Comparison of ENCODE assay signal across 9 mouse cellular contexts in genomic region chr6:80019861-80020230, GRCm38 (mm10). TPM values are rescaled to one million over a fixed set of nuclear protein-coding genes. Genes with fewer than 3 reads are reported as not detected.
DNase-seq lines count a peak whose midpoint lies in the region; ATAC-seq and TF ChIP-seq lines count a peak whose summit lies in the region.
"Had no signal": no experiment of that assay in that cellular context is flagged by ENCODE, and none has a peak within 500 bp of the region (broad histone marks: within the 10 kb centered on the region; RNA-seq: fewer than 3 reads in every experiment).

No protein-coding gene starts in this region.

- no peak for TF ChIP-seq POLR2A in lung, adult 2 months (IDR thresholded peaks at IDR 0.05; ENCODE audit: borderline replicate concordance, extremely low read depth, low read depth, low read length)

- peak overlapping the region; percentile 40; the same call in 1 of the 2 replicates for H3K9ac ChIP-seq in limb, embryonic 12.5 days (replicated peaks)
- no peak overlapping the region for H3K9ac ChIP-seq in stomach, postnatal 0 days (ENCODE audit: low read length)

- H3K4me1 ChIP-seq in limb, embryonic 12.5 days (replicated peaks): peaks cover 6% of the 10 kb centered on the region; the same call in 1 of the 2 replicates
- no peaks in the 10 kb centered on the region for H3K4me1 ChIP-seq in stomach, postnatal 0 days (replicated peaks; ENCODE audit: control insufficient read depth, insufficient read depth)
- no peaks in the 10 kb centered on the region for H3K4me1 ChIP-seq in lung, adult 2 months (ENCODE audit: control insufficient read depth, insufficient read depth, low read length)

- DNase-seq in frontal cortex, postnatal 14 days (ENCODE audit: low spot score in 2 of 2): no peak
- peak; percentile 26 for DNase-seq in retina, postnatal 1 day
- DNase-seq in retina, embryonic 14.5 days (ENCODE audit: low spot score): no peak
- DNase-seq in stomach, postnatal 0 days (ENCODE audit: low spot score): no peak
- no peak for DNase-seq in ovary, postnatal 10 days (ENCODE audit: low spot score)
- DNase-seq in lung, adult 2 months: no peak

- H3K27ac ChIP-seq in limb, embryonic 12.5 days: no peak overlapping the region
- H3K27ac ChIP-seq in stomach, postnatal 0 days (replicated peaks): no peak overlapping the region

- no peaks in the 10 kb centered on the region for H3K27me3 ChIP-seq in limb, embryonic 12.5 days
- H3K27me3 ChIP-seq in stomach, postnatal 0 days (ENCODE audit: control insufficient read depth, insufficient read depth, low read length): no peaks in the 10 kb centered on the region

- 6% methylated on average over 10 of the region's 10 CpGs for WGBS in limb, embryonic 12.5 days
- 5% methylated on average over 10 of the region's 10 CpGs for WGBS in stomach, postnatal 0 days
- WGBS in lung, adult 2 months: 8% methylated on average over 10 of the region's 10 CpGs

- H3K4me3 ChIP-seq in limb, embryonic 12.5 days (replicated peaks): peak overlapping the region; percentile 37
- H3K4me3 ChIP-seq in stomach, postnatal 0 days (ENCODE audit: low read depth, low read length): peak overlapping the region; percentile 35
- no peak overlapping the region for H3K4me3 ChIP-seq in lung, adult 2 months (replicated peaks; ENCODE audit: extremely low read depth, low read depth, low read length)

- peak overlapping the region; percentile 72 for H3K4me2 ChIP-seq in limb, embryonic 12.5 days
- peak overlapping the region; percentile 56 for H3K4me2 ChIP-seq in stomach, postnatal 0 days (replicated peaks; ENCODE audit: low read depth)

- TF ChIP-seq EP300 in stomach, postnatal 0 days (optimal IDR thresholded peaks at IDR 0.05): no peak

- TF ChIP-seq CTCF in stomach, postnatal 0 days (IDR thresholded peaks at IDR 0.05; ENCODE audit: low read depth): no peak
- no peak for TF ChIP-seq CTCF in lung, adult 2 months (IDR thresholded peaks at IDR 0.05; ENCODE audit: insufficient read depth, low read length)

- ATAC-seq in frontal cortex, adult (ENCODE audit: low TSS enrichment): peak; percentile 54; the same call in 1 of the 2 replicates
- no peak for ATAC-seq in limb, embryonic 12.5 days (ENCODE audit: insufficient number of reproducible peaks, insufficient read depth, low FRiP score, low TSS enrichment, low read depth)
- ATAC-seq in stomach, postnatal 0 days (ENCODE audit: low FRiP score, low TSS enrichment): no peak

- H3K9me3 ChIP-seq in limb, embryonic 12.5 days: no peaks in the 10 kb centered on the region
- no peaks in the 10 kb centered on the region for H3K9me3 ChIP-seq in stomach, postnatal 0 days (ENCODE audit: control insufficient read depth, low read length)

- H3K36me3 ChIP-seq in limb, embryonic 12.5 days: no peaks in the 10 kb centered on the region
- H3K36me3 ChIP-seq in stomach, postnatal 0 days (ENCODE audit: control insufficient read depth, insufficient read depth, low read length): no peaks in the 10 kb centered on the region

RNA-seq across cellular contexts. Expression of gene Lrrtm4, which starts 1.2 kb away (rescaled TPM):
- 1.3 and 2.0 TPM in 2 replicates for polyA plus RNA-seq in limb, embryonic 12.5 days (2016; fragmentation: Nextera tagmentation; extraction: Ambion mirVana)
- polyA plus RNA-seq in stomach, postnatal 0 days (2015; fragmentation: Nextera tagmentation; extraction: Ambion mirVana): 0.67 and 0.83 TPM in 2 replicates
- polyA plus RNA-seq in lung, adult 2 months (2012; rRNA removed): not detected in 2 replicates
- polyA plus RNA-seq: spleen, adult 2 months had no signal
